Mouse (Mus musculus) erythroblast, embryonic 14.5 days (primary cell): Measurements from ENCODE around the gene Adgrg3. TPM values are rescaled to one million over a fixed set of nuclear protein-coding genes. Genes with fewer than 3 reads are reported as not detected.

Source experiments
- H3K27me3 ChIP-seq: 2 replicates; pipeline ENCODE4 v1.6.1; 2012; ENCODE audit warnings: inconsistent platforms; ENCODE audit not compliant: control insufficient read depth
- H3K36me3 ChIP-seq: 2 replicates; pipeline ENCODE4 v1.6.1; 2012; ENCODE audit warnings: mild to moderate bottlenecking, inconsistent platforms; ENCODE audit not compliant: control insufficient read depth
- H3K4me1 ChIP-seq: 2 replicates; pipeline ENCODE4 v1.6.1; 2012; ENCODE audit warnings: inconsistent platforms; ENCODE audit not compliant: control insufficient read depth
- H3K4me3 ChIP-seq: replicated peaks from 2 replicates; pipeline ENCODE3; 2012; ENCODE audit warnings: moderate library complexity, mild to moderate bottlenecking, inconsistent platforms
- H3K9me3 ChIP-seq: 2 replicates; pipeline ENCODE4 v1.6.1; 2012; ENCODE audit warnings: low read length, inconsistent platforms, mixed read lengths; ENCODE audit not compliant: control insufficient read depth
- GATA1 ChIP-seq: IDR thresholded peaks from 2 replicates; pipeline ENCODE4 v1.6.1; 2012; ENCODE audit warnings: low read length, inconsistent platforms, mixed read lengths
- TAL1 ChIP-seq: IDR thresholded peaks from 3 replicates; pipeline ENCODE4 v1.6.1; 2012; ENCODE audit warnings: low read length, inconsistent platforms, mixed read lengths
- polyA plus RNA-seq: library from polyadenylated mRNA; stranded (reverse); fragments of >175 nt; gene quantifications from 2 replicates; pipeline ENCODE4 v1.2.3, GENCODE M21; 2012

The Adgrg3 gene
- polyA plus RNA-seq, 1 experiment = 0.17 TPM

DNA sequence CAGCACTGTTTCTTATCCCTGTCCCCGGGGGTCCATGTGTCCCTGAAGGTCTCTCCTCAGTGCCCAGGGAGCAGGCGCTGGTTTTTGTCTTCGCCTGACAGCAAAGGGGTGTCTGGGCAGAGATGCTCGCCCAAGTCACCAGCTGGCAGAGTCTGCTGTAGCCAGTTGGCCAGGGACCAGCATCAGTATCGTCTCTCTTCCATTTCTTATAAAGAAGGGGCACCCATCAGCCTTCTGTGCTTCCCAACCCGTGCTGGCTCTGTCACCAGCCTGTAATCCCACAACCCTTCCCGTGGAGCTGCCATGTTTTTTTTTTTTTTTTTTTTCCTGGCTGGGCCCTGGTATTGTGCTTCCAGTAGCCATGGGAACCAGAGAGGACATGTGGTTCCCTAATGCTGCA lies 35.6 kb upstream of the Adgrg3 start:
- Histone ChIP-seq H3K4me3 (no peak overlapping the region), H3K4me1 (peaks cover 96% of the 10 kb centered on the region), H3K36me3 (peaks cover 14% of the 10 kb centered on the region), H3K27me3 (peaks cover 6% of the 10 kb centered on the region), H3K9me3 (no peaks in the 10 kb centered on the region)
- TF ChIP-seq TAL1 (no peak), GATA1 (no peak)

DNA sequence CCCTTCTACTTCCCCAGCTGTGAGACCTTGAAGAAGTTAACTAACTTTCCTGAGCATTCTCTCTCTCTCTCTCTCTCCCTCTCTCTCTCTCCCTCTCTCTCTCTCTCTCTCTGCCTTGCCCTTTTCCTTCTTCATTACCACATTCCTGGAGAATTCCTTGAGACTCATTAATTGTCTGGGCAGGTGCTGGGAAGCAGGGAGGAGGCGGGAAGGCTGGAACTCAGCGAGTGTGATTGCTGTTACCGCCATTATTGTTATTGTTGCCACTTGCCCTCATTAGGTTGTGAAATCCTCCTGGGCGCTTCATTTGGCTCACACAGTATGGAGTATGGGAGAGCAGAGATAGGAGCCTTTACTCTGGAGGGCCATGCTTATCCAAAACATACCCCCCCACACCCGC lies 34.3 kb upstream of the Adgrg3 start:
- TF ChIP-seq GATA1 (no peak), TAL1 (no peak)
- H3K9me3 ChIP-seq = no peaks in the 10 kb centered on the region
- H3K4me3 ChIP-seq = no peak overlapping the region
- H3K4me1 ChIP-seq = peaks cover 96% of the 10 kb centered on the region
- H3K36me3 ChIP-seq = peaks cover 27% of the 10 kb centered on the region
- no peaks in the 10 kb centered on the region for H3K27me3 ChIP-seq

DNA sequence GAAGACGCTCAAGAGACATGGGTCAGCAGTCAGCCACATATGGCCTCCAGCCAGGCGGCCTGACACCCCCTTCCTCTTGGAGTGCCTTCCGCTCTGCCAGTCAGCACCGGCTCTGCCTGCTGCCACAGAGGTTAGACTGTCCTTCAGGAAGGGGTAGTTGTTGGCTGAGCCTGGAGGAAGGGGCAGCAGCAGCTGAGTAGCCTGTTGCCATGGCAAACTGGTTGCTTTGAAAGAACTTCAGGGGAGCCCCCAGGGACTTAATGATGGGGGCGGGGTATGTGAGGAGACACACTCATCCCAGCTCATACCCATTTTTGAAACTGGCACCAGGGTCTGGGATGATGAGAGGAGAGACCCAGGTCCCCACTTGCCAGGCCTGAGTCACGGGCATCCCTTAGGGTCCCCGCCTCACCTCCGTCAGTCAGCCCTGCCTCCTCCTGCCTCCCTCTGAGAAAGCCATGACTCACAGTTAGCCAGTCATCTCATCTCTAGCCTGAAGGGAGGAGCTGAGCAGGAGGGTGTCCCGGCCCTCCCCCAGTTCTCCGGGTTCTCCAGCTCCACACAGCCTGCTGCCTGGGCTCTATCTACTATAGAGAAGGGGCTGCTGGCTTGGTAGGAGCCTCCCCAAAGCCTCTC lies 33.5 kb upstream of the Adgrg3 start:
- H3K4me1 ChIP-seq = peaks cover 96% of the 10 kb centered on the region
- peak overlapping the region; percentile 83 for H3K4me3 ChIP-seq
- peaks cover 35% of the 10 kb centered on the region for H3K36me3 ChIP-seq
- no peaks in the 10 kb centered on the region for H3K9me3 ChIP-seq
- TF ChIP-seq TAL1 (no peak), GATA1 (no peak)
- H3K27me3 ChIP-seq = no peaks in the 10 kb centered on the region

DNA sequence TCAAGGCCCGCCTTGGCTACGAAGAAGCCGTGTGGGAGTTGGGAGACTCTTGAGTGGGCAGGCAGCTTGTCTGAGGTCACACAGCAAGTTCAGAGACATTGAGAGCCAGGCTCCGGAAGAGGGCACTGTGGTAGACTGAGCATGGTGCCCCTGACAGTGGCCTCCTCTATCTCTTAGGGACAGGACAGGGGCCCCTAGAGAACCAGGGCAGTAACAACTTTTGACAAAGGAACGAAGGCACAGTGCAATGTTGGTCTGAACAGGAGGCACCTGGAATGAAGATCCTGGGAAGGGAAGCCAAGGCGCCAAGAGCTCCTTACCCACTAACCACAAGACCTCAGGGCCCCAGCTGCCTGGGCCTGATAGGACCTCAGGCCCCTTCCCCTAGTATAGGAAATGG lies 32.5 kb upstream of the Adgrg3 start:
- Histone ChIP-seq H3K36me3 (peaks cover 45% of the 10 kb centered on the region), H3K4me1 (peaks cover 98% of the 10 kb centered on the region), H3K4me3 (peak overlapping the region; percentile 83), H3K27me3 (no peaks in the 10 kb centered on the region), H3K9me3 (no peaks in the 10 kb centered on the region)
- TF ChIP-seq TAL1 (no peak), GATA1 (no peak)

DNA sequence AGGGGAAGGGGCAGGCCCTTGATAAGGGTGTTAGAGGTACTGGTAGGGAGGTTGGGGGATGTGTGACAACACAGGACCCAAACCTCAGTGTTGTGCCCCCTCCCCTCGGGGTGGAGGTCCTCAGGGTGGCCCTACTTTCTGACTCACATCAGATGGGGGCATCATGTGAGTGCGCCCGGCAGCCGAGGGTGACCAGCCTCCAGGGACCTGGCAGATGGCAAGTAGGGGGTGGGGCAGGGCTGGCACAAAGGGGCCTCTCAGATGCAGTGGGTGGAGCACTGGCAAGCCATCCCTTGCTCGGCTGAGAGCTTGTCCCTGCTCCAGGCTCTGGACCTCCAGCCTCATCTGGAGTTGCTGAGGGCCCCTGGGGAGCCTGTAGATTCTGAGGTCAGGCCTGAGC lies 30.8 kb upstream of the Adgrg3 start:
- Histone ChIP-seq H3K27me3 (no peaks in the 10 kb centered on the region), H3K9me3 (no peaks in the 10 kb centered on the region), H3K4me3 (peak overlapping the region; percentile 83), H3K4me1 (peaks cover 99% of the 10 kb centered on the region), H3K36me3 (peaks cover 62% of the 10 kb centered on the region)
- TF ChIP-seq GATA1 = no peak
- TF ChIP-seq TAL1 = no peak

DNA sequence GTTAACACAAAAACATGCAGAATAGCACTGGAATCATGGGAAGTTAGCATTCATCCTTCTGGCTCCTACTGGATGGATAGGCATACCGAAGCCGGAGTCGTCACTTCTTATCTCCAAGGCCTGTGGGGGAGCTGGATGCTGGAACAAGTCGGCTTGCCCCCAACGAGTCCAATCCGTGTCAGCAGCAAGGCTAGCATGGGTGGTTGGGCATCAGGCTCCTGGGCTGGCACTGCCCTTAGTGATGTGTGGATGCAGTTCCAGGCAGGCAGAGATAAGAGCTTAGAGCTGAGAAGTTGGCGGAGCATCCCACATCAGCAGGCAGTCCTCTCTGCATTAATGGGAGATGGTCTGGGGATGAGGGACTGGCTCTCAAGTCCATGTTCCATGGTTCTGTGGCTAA lies 29.9 kb upstream of the Adgrg3 start:
- H3K27me3 ChIP-seq = no peaks in the 10 kb centered on the region
- H3K4me1 ChIP-seq = peaks cover 99% of the 10 kb centered on the region
- peak; percentile 68 for TF ChIP-seq GATA1
- TF ChIP-seq TAL1 = no peak
- peaks cover 71% of the 10 kb centered on the region for H3K36me3 ChIP-seq
- no peaks in the 10 kb centered on the region for H3K9me3 ChIP-seq
- H3K4me3 ChIP-seq = peak overlapping the region; percentile 83

DNA sequence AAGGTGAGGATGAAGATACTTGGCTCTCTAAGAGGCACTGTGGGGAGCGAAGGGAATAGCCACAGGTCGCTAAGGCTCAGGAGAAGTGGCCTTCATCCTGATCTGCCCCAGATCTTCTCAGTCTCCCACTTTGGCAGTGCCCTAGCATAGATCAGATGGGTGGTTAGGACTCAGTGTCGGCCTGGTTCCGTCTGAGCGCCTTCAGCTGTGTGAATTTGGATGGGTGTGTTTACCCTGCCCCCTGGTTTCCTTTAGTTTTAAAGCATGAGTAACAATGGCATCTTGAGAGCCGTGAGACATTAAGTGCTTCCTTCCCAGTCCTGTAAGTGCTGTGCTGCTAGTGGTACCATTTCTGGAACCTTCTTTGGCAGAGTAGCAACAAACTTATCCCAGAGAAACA lies 28.9 kb upstream of the Adgrg3 start:
- no peaks in the 10 kb centered on the region for H3K27me3 ChIP-seq
- peak overlapping the region; percentile 0 for H3K4me3 ChIP-seq
- no peaks in the 10 kb centered on the region for H3K9me3 ChIP-seq
- H3K36me3 ChIP-seq = peaks cover 81% of the 10 kb centered on the region
- TF ChIP-seq TAL1 = no peak
- TF ChIP-seq GATA1 = no peak
- peaks cover 99% of the 10 kb centered on the region for H3K4me1 ChIP-seq

DNA sequence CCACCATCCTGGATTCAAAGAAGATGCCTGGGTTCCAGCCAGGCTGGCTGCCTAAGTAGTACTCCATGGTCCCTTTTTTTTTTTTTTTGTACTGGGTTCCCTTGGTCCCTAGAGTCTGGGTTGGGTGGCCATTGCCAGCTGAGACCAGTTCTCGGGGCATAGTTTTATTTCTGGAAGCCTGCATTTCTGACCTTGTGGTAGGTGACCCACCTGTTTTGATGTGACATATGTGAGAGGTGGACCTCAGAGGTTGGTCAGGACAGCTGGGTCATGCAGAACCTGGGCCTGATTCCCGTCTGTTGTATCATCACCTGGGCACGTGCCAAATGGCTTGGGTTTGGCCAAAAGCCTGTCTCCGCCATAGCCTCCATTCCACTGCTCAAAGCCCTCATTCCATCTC lies 27.8 kb upstream of the Adgrg3 start:
- no peaks in the 10 kb centered on the region for H3K9me3 ChIP-seq
- H3K4me3 ChIP-seq = no peak overlapping the region
- peaks cover 92% of the 10 kb centered on the region for H3K36me3 ChIP-seq
- H3K27me3 ChIP-seq = no peaks in the 10 kb centered on the region
- TF ChIP-seq TAL1 (no peak), GATA1 (no peak)
- peaks cover 92% of the 10 kb centered on the region for H3K4me1 ChIP-seq

DNA sequence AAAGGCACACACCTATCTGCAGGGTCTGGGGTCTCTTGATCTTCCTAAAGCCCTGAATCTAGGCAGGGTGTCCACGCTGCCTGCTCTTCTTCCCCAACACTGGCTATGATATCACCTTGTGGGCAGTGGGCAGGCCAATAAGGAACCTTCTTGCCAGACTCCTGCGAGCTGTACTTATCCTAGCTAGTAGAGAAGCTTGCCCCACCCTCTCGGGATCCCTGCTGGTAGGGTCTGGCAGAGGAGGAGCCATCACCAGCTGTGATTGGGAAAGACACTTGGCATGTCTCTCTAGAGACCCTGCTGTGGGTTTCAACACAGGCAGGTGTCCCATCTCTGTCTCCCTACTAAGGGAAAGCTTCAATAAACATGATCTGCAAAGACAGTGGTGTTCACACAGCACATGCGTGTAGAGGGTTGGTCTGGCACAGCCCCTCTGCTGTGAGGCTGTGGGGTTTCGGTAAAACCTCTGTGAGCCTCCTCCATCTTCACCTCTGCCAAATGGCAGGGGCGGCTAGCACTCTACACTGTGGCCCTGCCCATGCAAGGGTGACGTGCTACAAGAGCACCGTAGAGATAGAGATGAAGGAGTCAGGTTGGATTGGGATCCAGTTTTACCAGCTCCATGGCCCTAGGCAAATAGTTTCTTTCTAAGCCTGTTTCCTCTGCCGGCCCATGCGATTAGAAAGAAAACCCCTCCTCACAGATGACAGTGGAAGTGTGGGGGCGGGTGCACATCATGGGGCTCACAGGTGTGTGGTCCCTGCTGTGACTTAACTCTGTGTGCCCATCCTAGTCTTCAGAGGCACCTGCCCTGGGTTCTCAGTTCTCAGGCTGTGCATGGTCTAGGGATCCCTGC lies 26.7 kb upstream of the Adgrg3 start:
- Histone ChIP-seq H3K4me1 (peaks cover 86% of the 10 kb centered on the region), H3K9me3 (no peaks in the 10 kb centered on the region), H3K27me3 (no peaks in the 10 kb centered on the region), H3K36me3 (peaks cover 97% of the 10 kb centered on the region), H3K4me3 (no peak overlapping the region)
- TF ChIP-seq TAL1 = no peak
- TF ChIP-seq GATA1 = no peak
